Mouse (Mus musculus) bone marrow, adult 2 months (tissue): ENCODE measurements around the gene Arhgef11. TPM values are rescaled to one million over a fixed set of nuclear protein-coding genes. Genes with fewer than 3 reads are reported as not detected.
"Not testable (repeated sequence)": the region's sequence is repeated elsewhere in the genome, so short reads cannot be mapped to it uniquely, and the experiment has no call there.

Source experiments
- H3K27ac ChIP-seq: fragments of 200-500 bp; 2 replicates; pipeline ENCODE4 v1.5.1; 2012; ENCODE audit warnings: low read depth, mild to moderate bottlenecking, control low read depth, inconsistent platforms, low read length; ENCODE audit not compliant: control insufficient read depth, poor library complexity, insufficient read depth
- H3K4me1 ChIP-seq: fragments of 200-500 bp; 2 replicates; pipeline ENCODE4 v1.6.1; 2011; ENCODE audit warnings: low read length; ENCODE audit not compliant: control insufficient read depth, insufficient read depth
- H3K4me3 ChIP-seq: fragments of 200-500 bp; replicated peaks from 2 replicates; pipeline ENCODE3; 2011; ENCODE audit warnings: mild to moderate bottlenecking, low read depth, low read length, control low read depth; ENCODE audit not compliant: control insufficient read depth
- CTCF ChIP-seq: fragments of 200-500 bp; IDR thresholded peaks from 2 replicates; pipeline ENCODE4 v1.5.1; 2011; ENCODE audit warnings: low read length, control low read depth; ENCODE audit not compliant: control insufficient read depth, insufficient read depth
- POLR2A ChIP-seq: fragments of 200-500 bp; IDR thresholded peaks from 2 replicates; pipeline ENCODE4 v1.6.1; 2011; ENCODE audit warnings: low read depth, mild to moderate bottlenecking, control low read depth, low read length, borderline replicate concordance; ENCODE audit not compliant: control insufficient read depth
- WGBS: fragments of 180-500 bp; shearing (Covaris S2); methylation state at CpG from one replicate; pipeline ENCODE4 v1.1.7; 2018; 5-methylcytosine and 5-hydroxymethylcytosine counted together
- polyA plus RNA-seq: library from polyadenylated mRNA; stranded (reverse); fragments of >200 nt; gene quantifications from 2 replicates; pipeline ENCODE4 v1.2.4, GENCODE M21; 2011; ENCODE audit warnings: low replicate concordance; ENCODE audit not compliant: missing spikeins, insufficient read depth, insufficient read length

The Arhgef11 gene
- 3.4 and 4.5 TPM in 2 replicates for polyA plus RNA-seq

DNA sequence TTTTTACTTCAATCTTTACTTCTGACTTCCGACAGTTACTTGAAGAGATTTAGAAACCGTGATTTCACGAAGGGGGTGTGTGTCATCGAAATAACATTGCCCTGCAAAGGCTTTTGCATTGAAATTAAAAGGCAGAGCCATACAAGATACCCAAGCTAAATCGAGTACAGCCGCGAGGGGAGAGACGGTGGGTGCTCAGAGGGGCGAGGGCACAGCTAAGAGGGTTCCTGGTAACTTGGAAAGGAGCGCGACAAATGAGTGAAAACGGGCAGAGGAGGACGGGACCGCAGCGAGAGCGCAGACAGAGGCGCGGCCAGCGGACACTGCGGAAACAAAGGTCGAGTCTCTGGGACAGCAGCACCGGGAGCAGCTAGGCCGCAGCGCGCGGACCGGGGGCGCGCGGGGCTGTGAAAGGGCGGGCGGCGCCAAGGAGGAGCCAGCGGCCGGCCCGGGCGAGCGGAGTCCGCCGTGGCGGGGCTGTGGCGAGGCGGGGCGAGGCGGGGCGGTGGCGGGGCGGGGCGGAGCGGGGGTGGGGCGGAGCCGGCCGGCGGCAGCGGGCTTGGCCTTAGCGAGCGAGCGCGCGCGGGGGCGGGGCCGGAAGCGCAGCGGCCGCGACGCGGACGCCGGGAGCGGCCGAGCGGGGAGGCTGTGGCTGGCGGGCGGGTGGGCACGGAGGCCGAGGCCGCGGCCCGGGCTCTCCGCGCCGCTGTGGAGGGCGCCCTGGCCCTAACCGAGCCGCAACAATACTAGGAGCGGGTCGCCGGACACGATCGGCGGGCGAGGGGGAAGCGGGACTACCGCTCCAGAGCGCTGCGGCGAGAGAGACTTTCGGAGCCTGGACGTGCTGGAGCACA is at the start of gene Arhgef11:
Gene Arhgef11, plus strand, starts transcription at position 603 of the 854 bp plus-strand sequence.
- H3K4me1 ChIP-seq: peaks cover 3% of the 10 kb centered on the region
- WGBS: 2% methylated on average over 93 of the region's 101 CpGs
- peak within 1 kb of the TSS; percentile 92 for H3K27ac ChIP-seq
- no peak for TF ChIP-seq CTCF
- TF ChIP-seq POLR2A: peak; percentile 45; the same call in 1 of the 2 replicates
- H3K4me3 ChIP-seq: peak within 1 kb of the TSS; percentile 92

GRCm38 (mm10) chr3:87568681-87569080 is 48.7 kb upstream of the Arhgef11 start:
- H3K4me1 ChIP-seq: peaks cover 8% of the 10 kb centered on the region
- no peak overlapping the region for H3K27ac ChIP-seq
- TF ChIP-seq CTCF (no peak), POLR2A (no peak)
- no peak overlapping the region for H3K4me3 ChIP-seq
- WGBS: 85% methylated on average over 5 of the region's 5 CpGs

GRCm38 (mm10) chr3:87575766-87576165 is 41.6 kb upstream of the Arhgef11 start:
- no peak overlapping the region for H3K27ac ChIP-seq
- no peak for TF ChIP-seq CTCF
- no peak for TF ChIP-seq POLR2A
- no peaks in the 10 kb centered on the region; the same call in 1 of the 2 replicates for H3K4me1 ChIP-seq
- H3K4me3 ChIP-seq: no peak overlapping the region
- 23% methylated on average over 6 of the region's 6 CpGs for WGBS

- TF ChIP-seq CTCF: no peak
- no peak for TF ChIP-seq POLR2A
- no peak overlapping the region for H3K27ac ChIP-seq
- no peaks in the 10 kb centered on the region for H3K4me1 ChIP-seq
- WGBS: 84% methylated on average over 4 of the region's 4 CpGs
- H3K4me3 ChIP-seq: no peak overlapping the region
Observed at GRCm38 (mm10) chr3:87582259-87582658, 35.1 kb upstream of the Arhgef11 start.

DNA sequence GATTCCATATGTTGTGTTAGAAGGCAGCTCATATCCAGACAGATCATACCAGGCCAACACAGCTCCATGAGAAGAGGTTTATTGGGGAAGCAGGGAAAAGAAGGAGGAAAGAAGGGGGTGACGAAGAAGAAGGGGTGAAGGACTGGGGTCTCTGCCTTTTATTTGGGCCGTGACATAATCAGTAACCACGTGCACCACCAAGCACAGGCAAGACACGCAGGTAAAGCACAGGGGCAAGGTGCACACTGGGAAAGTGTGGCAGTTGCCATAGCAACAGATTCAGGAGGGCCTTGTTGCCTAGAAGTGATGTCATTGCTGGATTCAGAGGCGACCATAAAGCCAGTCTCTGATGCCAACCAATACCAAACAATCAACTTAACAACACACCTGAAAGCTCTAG is 23.6 kb upstream of the Arhgef11 start:
- no peak for TF ChIP-seq POLR2A
- TF ChIP-seq CTCF: no peak
- WGBS: 70% methylated on average over 5 of the region's 5 CpGs
- Histone ChIP-seq H3K4me1 (no peaks in the 10 kb centered on the region), H3K4me3 (no peak overlapping the region), H3K27ac (no peak overlapping the region)

DNA sequence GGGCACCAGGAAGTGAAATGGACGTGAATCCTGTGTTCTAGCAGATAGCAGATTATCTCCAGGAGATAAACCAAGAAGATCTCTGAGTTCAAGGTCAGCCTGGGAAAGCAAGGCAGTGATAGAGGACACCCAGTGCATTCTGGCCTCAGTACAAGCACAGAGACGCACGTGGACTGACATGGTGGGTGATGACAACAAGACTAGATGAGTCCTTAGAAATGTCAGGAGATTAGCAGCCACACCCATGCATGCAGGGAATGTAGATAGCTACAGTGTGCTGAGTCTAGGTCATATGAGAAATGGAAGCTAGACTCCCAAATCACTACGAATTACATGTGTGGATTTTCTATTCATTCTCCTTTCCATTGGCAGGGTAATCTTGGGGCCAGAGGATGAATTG is 22.0 kb upstream of the Arhgef11 start:
- 63% methylated on average over 4 of the region's 4 CpGs for WGBS
- not testable (repeated sequence) for H3K27ac ChIP-seq, H3K4me3 ChIP-seq, H3K4me1 ChIP-seq

- WGBS: 91% methylated on average over 15 of the region's 15 CpGs
- H3K4me1 ChIP-seq, H3K27ac ChIP-seq, H3K4me3 ChIP-seq: not testable (repeated sequence)
Observed at GRCm38 (mm10) chr3:87601077-87601476, 16.3 kb upstream of the Arhgef11 start.

DNA sequence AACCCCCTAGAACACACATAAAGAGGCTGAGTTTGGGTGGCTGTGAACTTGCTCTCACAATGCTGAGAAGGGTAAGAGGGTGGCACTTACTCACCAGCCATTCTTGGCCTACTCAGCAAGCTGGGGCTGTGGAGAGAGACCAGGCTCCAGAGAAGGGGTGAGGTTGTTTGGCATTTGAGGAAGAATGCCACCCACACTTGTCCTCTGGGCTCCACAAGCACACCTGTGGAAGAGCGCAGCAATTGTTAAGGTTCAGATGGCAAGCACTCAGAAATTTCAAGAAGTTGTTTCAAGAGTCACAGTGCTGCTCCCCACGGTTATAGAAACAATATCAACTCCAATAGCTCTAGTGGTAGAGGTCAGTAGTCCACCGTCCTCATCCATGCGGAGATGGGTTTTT is 1.0 kb upstream of the Arhgef11 start:
- WGBS: 64% methylated on average over 4 of the region's 4 CpGs
- H3K4me1 ChIP-seq: peaks cover 3% of the 10 kb centered on the region
- no peak overlapping the region for H3K27ac ChIP-seq
- TF ChIP-seq CTCF (no peak), POLR2A (no peak)
- H3K4me3 ChIP-seq: no peak overlapping the region

DNA sequence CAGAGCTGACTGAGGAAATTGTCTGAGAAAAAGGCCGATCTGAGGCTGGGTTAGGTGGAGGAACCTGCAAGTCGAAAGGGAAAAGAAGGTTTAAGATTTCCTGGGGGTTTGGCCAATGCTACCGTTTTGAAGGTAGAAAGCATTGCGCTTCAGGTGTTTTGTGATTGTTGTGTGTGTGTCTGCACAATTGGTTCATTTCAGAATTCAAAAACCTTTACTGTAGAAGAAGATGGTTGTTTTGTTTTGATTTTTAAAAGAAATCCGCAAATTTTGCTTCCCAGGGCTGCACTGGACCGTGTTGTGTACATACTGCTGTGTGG is 412 bp downstream of the Arhgef11 start:
- Histone ChIP-seq H3K27ac (peak overlapping the region; percentile 92), H3K4me1 (peaks cover 3% of the 10 kb centered on the region), H3K4me3 (peak overlapping the region; percentile 90)
- under 1% methylated on average over 6 of the region's 6 CpGs for WGBS
- TF ChIP-seq CTCF (no peak), POLR2A (no peak)
